Mouse (Mus musculus) lung, adult 2 months (tissue): Measurements from ENCODE around the gene Mtus2. TPM values are rescaled to one million over a fixed set of nuclear protein-coding genes. Genes with fewer than 3 reads are reported as not detected.

ENCODE experiments used
- DNase-seq: peaks from one replicate; pipeline ENCODE4 v3.0.0; 2022
- H3K4me1 ChIP-seq: fragments of 200-500 bp; 2 replicates; pipeline ENCODE4 v1.6.1; 2011; ENCODE audit warnings: low read length; ENCODE audit not compliant: control insufficient read depth, insufficient read depth
- H3K4me3 ChIP-seq: fragments of 200-500 bp; replicated peaks from 2 replicates; pipeline ENCODE3; 2011; ENCODE audit warnings: low read depth, mild to moderate bottlenecking, control low read depth, low read length; ENCODE audit errors: extremely low read depth
- CTCF ChIP-seq: fragments of 200-500 bp; IDR thresholded peaks from 2 replicates; pipeline ENCODE4 v1.5.1; 2011; ENCODE audit warnings: mild to moderate bottlenecking, low read length, control low read depth; ENCODE audit not compliant: insufficient read depth
- POLR2A ChIP-seq: fragments of 200-500 bp; IDR thresholded peaks from 2 replicates; pipeline ENCODE4 v1.6.1; 2011; ENCODE audit warnings: low read depth, mild to moderate bottlenecking, control low read depth, low read length, borderline replicate concordance; ENCODE audit errors: extremely low read depth
- WGBS: fragments of 180-500 bp; shearing (Covaris S2); methylation state at CpG from one replicate; pipeline ENCODE4 v1.1.7; 2018; 5-methylcytosine and 5-hydroxymethylcytosine counted together
- polyA plus RNA-seq: library from polyadenylated mRNA; depleted of rRNA; stranded (reverse); fragments of >200 nt; gene quantifications from 2 replicates; pipeline ENCODE4 v1.2.3, GENCODE M21; 2012; rRNA removed

Mtus2 gene
- polyA plus RNA-seq, 1 experiment = 4.7 TPM

DNA sequence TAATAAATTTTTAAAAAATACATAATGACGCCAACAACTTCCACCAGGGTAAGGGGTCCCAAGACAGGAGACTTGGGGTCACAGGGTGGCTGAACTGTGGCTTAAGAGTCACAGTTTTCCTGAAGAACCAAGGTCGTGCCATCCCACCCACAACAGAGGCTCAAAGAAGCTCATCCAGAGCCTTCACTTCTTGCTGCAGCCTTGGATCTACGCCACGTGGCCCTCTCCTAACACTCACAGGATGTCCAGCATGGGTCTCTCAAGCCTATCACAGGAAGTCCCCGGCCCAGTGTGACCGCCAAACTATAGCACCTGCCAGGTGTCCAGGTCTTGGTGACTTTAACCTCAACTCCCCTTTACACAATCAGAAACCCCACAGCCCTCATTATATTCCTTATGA lies 400.0 kb downstream of the Mtus2 start:
- no peak for TF ChIP-seq CTCF
- no peak for TF ChIP-seq POLR2A
- 94% methylated on average over 6 of the region's 6 CpGs for WGBS
- Histone ChIP-seq H3K4me1 (peaks cover 4% of the 10 kb centered on the region), H3K4me3 (no peak overlapping the region)
- DNase-seq = no peak

DNA sequence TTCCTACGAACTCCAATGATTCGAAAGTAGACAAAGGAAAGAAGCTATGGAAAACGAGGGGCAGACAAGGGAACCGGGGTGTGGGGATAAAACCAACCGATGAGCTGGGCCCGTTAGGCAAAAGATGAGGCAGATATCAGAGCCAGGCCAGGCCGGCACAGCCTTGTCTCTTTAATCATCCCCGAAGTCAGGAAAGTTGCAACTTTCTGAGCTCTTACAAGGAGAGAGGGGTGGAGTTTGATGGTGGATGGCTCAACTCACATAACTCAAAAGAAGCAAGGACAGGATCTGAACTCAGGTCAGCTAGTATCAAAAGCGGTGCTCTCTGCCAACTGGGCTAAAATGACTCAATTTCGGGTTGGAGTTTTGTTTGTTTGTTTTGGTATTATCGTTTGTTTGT lies 402.0 kb downstream of the Mtus2 start:
- no peak for DNase-seq
- H3K4me3 ChIP-seq = no peak overlapping the region
- 92% methylated on average over 11 of the region's 11 CpGs for WGBS
- H3K4me1 ChIP-seq = peaks cover 10% of the 10 kb centered on the region
- TF ChIP-seq CTCF (no peak), POLR2A (no peak)

DNA sequence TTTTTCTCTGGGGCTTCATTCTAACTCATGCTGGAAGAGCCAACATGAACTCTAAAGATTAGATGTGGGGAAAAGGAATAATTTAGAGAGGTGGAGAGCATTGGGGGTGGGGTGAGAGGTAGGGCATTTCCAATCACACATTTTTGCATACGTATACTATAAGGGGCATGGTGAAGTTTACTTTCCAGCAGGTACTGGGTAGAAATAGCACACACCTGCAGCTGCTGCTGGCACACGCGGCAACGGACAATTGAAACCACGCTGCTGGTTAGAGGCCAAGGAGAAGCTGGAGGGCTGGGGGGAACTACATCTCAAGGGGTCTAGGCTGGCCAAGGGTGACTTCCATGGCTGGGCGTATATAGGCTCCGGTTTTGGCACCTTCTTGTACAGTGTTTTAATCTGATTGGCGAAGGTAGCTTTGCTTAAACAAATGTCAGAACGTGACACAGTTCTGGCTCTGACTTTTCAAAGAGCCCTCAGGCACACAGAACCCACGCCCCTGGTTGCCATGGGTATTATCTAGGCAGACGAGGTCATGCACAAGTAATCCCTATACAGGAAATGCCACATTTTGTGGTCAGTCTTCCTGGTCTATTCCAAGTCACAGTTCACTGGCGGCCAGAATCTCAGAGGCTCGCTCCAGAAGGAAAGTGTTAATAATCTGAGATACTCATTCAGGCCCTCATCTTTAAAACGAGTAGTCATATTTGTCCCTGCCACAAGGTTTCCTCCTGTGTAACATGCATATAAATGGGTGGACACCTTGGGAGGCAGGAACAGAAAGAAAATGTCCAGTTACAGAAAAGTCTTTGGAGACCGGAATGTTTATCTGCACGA lies 404.0 kb downstream of the Mtus2 start:
- DNase-seq = peak; percentile 40
- WGBS = 23% methylated on average over 16 of the region's 16 CpGs
- no peak for TF ChIP-seq CTCF
- TF ChIP-seq POLR2A = no peak

DNA sequence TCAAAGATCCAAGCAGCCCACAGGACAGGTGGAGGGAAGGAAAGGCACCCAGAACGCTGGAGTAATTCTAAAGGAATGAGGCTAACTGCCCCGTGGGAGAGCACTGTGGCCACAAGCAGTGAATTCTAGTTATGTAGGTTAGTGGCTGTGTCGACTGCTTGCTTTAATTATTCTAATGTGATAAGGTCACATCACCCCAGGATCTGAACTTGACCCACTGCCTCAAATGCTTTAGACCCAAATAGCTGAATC lies 404.6 kb downstream of the Mtus2 start:
- TF ChIP-seq POLR2A (no peak), CTCF (no peak)
- WGBS = 15% methylated on average over 3 of the region's 3 CpGs
- H3K4me1 ChIP-seq = peaks cover 10% of the 10 kb centered on the region
- H3K4me3 ChIP-seq = no peak overlapping the region
- no peak for DNase-seq

More for the DNA sequence above, 404.0 kb downstream of the Mtus2 start:
- peaks cover 10% of the 10 kb centered on the region for H3K4me1 ChIP-seq
- H3K4me3 ChIP-seq = no peak overlapping the region

DNA sequence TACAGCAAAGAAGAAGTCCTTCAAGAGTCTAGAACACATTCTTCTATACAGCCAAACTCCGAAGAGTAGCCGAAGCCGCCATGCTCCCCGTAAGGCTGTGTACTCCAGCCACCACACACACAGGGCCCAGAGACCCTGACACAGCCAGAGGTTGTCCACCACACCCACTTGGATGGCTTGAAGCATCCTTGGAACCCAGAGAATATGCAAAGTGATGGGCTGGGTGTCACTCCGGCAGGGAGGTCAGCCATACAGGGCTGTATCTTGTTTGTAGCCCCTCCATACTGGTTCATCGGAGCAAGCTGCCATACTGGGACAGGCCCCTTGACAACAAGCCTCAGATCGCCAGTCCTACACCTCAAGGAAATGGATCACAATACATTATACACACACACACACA lies 405.2 kb downstream of the Mtus2 start:
- no peak for DNase-seq
- 99% methylated on average over 7 of the region's 7 CpGs for WGBS
- TF ChIP-seq CTCF (no peak), POLR2A (no peak)
- Histone ChIP-seq H3K4me3 (no peak overlapping the region), H3K4me1 (peaks cover 10% of the 10 kb centered on the region)

DNA sequence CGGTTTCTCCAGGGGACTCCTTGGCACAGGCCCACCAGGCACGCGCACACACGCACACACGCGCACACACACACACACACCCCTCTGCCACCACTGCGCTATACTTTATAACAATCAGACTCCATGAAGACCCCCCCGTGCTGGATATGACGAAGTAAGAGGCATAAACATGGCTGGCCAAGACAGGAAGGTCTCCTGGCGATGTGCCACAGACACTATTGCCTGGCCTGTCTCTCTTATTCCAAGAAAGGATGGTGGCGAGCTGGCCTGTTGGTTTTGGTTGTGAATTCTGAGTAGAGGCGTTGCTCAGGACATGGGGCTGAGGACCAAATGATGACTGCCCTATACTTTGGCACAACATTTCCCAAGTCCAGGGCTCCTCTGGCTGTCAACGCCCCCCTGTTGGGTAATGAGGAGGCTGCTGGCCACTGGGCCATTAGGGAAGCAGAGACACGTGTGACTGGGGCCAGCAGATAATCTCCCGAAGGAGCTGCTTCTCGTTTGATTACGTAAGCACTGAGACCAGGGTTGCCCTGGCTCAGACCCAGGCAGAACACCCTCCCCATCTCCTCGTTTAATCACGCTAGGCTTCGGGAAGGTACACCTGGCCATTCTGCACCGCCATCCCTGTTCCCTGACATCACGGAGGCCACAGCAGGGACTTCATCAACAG lies 406.5 kb downstream of the Mtus2 start:
- DNase-seq = no peak
- 63% methylated on average over 22 of the region's 22 CpGs for WGBS
- TF ChIP-seq POLR2A = no peak
- TF ChIP-seq CTCF = no peak

More for the DNA sequence above, 406.5 kb downstream of the Mtus2 start:
- H3K4me1 ChIP-seq = peaks cover 10% of the 10 kb centered on the region
- no peak overlapping the region for H3K4me3 ChIP-seq

Other genes with a start within 250 kb of the Mtus2 start
- gene Flt1, start 231.3 kb upstream of the Mtus2 start, polyA plus RNA-seq = 32.5 and 33.3 TPM in 2 replicates
- gene Pomp, start 96.9 kb upstream of the Mtus2 start, polyA plus RNA-seq = 33.9 and 47.1 TPM in 2 replicates
- gene Slc46a3, start 62.5 kb upstream of the Mtus2 start, polyA plus RNA-seq = 41.4 and 46.5 TPM in 2 replicates